44 mouse cellular contexts compared by ENCODE assay signal in the genomic region with DNA sequence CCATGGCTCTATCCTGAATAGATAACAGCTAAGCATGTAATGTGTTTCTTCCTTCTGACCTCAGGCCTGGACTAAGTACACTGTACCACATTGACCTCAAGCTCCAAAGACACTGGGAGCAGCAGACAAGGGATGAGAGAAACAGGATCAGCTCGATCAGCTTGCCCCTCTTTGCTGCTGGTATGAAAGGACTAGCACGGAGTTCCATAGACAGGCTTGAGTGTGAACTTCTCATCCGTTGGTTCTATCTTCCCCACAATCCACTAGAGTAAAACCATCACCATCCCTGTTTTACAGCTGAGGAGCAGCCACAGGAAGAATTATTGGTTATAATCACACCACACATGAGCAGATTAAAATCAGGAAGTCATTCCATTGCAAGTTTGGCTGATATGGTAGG. TPM values are rescaled to one million over a fixed set of nuclear protein-coding genes. Genes with fewer than 3 reads are reported as not detected.
"Had no signal": no experiment of that assay in that cellular context is flagged by ENCODE, and none has a peak within 500 bp of the region (broad histone marks: within the 10 kb centered on the region; RNA-seq: fewer than 3 reads in every experiment).

No protein-coding gene starts in this region.

- H3K4me1 ChIP-seq: liver, embryonic 12.5 days; liver, embryonic 13.5 days; liver, embryonic 15.5 days; lung, embryonic 15.5 days; midbrain, embryonic 10.5 days; midbrain, embryonic 12.5 days; midbrain, embryonic 15.5 days; neural tube, embryonic 12.5 days had no signal

- ATAC-seq: liver, embryonic 12.5 days; liver, postnatal 0 days; lung, postnatal 0 days; midbrain, embryonic 15.5 days; midbrain, embryonic 16.5 days had no signal

- H3K36me3 ChIP-seq: limb, embryonic 10.5 days; limb, embryonic 12.5 days; limb, embryonic 13.5 days; limb, embryonic 15.5 days; liver, embryonic 12.5 days; liver, embryonic 13.5 days; liver, embryonic 15.5 days; lung, embryonic 15.5 days; midbrain, embryonic 10.5 days; midbrain, embryonic 12.5 days; midbrain, embryonic 15.5 days; neural tube, embryonic 12.5 days had no signal

- H3K4me2 ChIP-seq: limb, embryonic 12.5 days; limb, embryonic 13.5 days; limb, embryonic 15.5 days; liver, embryonic 11.5 days; liver, embryonic 12.5 days; liver, embryonic 13.5 days; liver, embryonic 15.5 days; lung, embryonic 14.5 days; lung, embryonic 15.5 days; midbrain, embryonic 12.5 days; midbrain, embryonic 15.5 days; neural tube, embryonic 12.5 days had no signal

- H3K27ac ChIP-seq: left cerebral cortex, adult 2 months; limb, embryonic 10.5 days; limb, embryonic 12.5 days; limb, embryonic 13.5 days; limb, embryonic 15.5 days; liver, embryonic 12.5 days; liver, embryonic 13.5 days; liver, embryonic 14.5 days; liver, embryonic 15.5 days; lung, embryonic 15.5 days; macrophage; midbrain, embryonic 10.5 days; midbrain, embryonic 12.5 days; midbrain, embryonic 15.5 days; neural tube, embryonic 12.5 days had no signal

- H3K9ac ChIP-seq: limb, embryonic 12.5 days; limb, embryonic 13.5 days; limb, embryonic 15.5 days; liver, embryonic 12.5 days; liver, embryonic 13.5 days; liver, embryonic 14.5 days; liver, embryonic 15.5 days; liver, postnatal 0 days; lung, embryonic 14.5 days; lung, embryonic 15.5 days; midbrain, embryonic 12.5 days; midbrain, embryonic 15.5 days; neural tube, embryonic 12.5 days had no signal

- DNase-seq: left cerebral cortex, postnatal 4 days; liver; liver, embryonic 13.5 days; liver, postnatal 0 days; lung, adult 18-20 months; lung, adult 2 months; lung, embryonic 14.5 days; lung, postnatal 10 days; lung, postnatal 14 days; lung, postnatal 36 days; lung, postnatal 4 days; midbrain, embryonic 14.5 days had no signal

- H3K4me3 ChIP-seq: left cerebral cortex, adult 2 months; limb, embryonic 10.5 days; limb, embryonic 12.5 days; limb, embryonic 13.5 days; limb, embryonic 15.5 days; liver, embryonic 12.5 days; liver, embryonic 13.5 days; liver, embryonic 15.5 days; lung, embryonic 15.5 days; megakaryocyte, embryonic 14.5 days; midbrain, embryonic 10.5 days; midbrain, embryonic 12.5 days; midbrain, embryonic 15.5 days; myocyte; neural tube, embryonic 12.5 days had no signal

- H3K9me3 ChIP-seq: limb, embryonic 10.5 days; limb, embryonic 12.5 days; limb, embryonic 13.5 days; limb, embryonic 15.5 days; liver, embryonic 12.5 days; liver, embryonic 13.5 days; liver, embryonic 15.5 days; lung, embryonic 15.5 days; midbrain, embryonic 10.5 days; midbrain, embryonic 12.5 days; midbrain, embryonic 15.5 days; neural tube, embryonic 12.5 days had no signal

RNA-seq across cellular contexts. Expression of a gene that starts 13.7 kb away (rescaled TPM):
- total RNA-seq: left cerebral cortex, adult 2 months; left cerebral cortex, adult 8-10 months; left cerebral cortex, postnatal 10 days; left cerebral cortex, postnatal 14 days; left cerebral cortex, postnatal 25 days; left cerebral cortex, postnatal 36 days; left cerebral cortex, postnatal 4 days; liver, adult 2 months; megakaryocyte progenitor cell, adult 5-6 weeks; megakaryocyte, adult 5-6 weeks; megakaryocyte-erythroid progenitor cell, adult 5-6 weeks; monocyte, adult 5-6 weeks had no signal
- polyA plus RNA-seq: liver, adult 2 months; liver, embryonic 12.5 days; liver, embryonic 13.5 days; liver, embryonic 15.5 days; liver, embryonic 16.5 days; liver, postnatal 0 days; lung, adult 2 months; lung, embryonic 14.5 days; lung, embryonic 15.5 days; lung, embryonic 16.5 days; lung, postnatal 0 days; macrophage; myocyte had no signal

RNA-seq across cellular contexts. Expression of a gene that starts 22.5 kb away (rescaled TPM):
- total RNA-seq: left cerebral cortex, adult 2 months; left cerebral cortex, adult 8-10 months; left cerebral cortex, postnatal 10 days; left cerebral cortex, postnatal 14 days; left cerebral cortex, postnatal 25 days; left cerebral cortex, postnatal 36 days; left cerebral cortex, postnatal 4 days; liver, adult 2 months; megakaryocyte progenitor cell, adult 5-6 weeks; megakaryocyte, adult 5-6 weeks; megakaryocyte-erythroid progenitor cell, adult 5-6 weeks; midbrain, postnatal 0 days; monocyte, adult 5-6 weeks had no signal
- polyA plus RNA-seq: liver, adult 2 months; liver, embryonic 12.5 days; liver, embryonic 13.5 days; liver, embryonic 15.5 days; liver, embryonic 16.5 days; liver, postnatal 0 days; lung, embryonic 14.5 days; lung, embryonic 15.5 days; lung, embryonic 16.5 days; lung, postnatal 0 days; macrophage; midbrain, embryonic 12.5 days; midbrain, embryonic 16.5 days; midbrain, postnatal 0 days; myocyte had no signal

RNA-seq across cellular contexts. Expression of a gene that starts 29.2 kb away (rescaled TPM):
- total RNA-seq: left cerebral cortex, adult 2 months; left cerebral cortex, adult 8-10 months; left cerebral cortex, postnatal 10 days; left cerebral cortex, postnatal 14 days; left cerebral cortex, postnatal 25 days; left cerebral cortex, postnatal 36 days; left cerebral cortex, postnatal 4 days; liver, adult 2 months; megakaryocyte progenitor cell, adult 5-6 weeks; megakaryocyte, adult 5-6 weeks; megakaryocyte-erythroid progenitor cell, adult 5-6 weeks; midbrain, postnatal 0 days; monocyte, adult 5-6 weeks had no signal
- polyA plus RNA-seq: liver, adult 2 months; liver, embryonic 12.5 days; liver, embryonic 13.5 days; liver, embryonic 15.5 days; liver, embryonic 16.5 days; liver, postnatal 0 days; lung, adult 2 months; lung, embryonic 14.5 days; lung, embryonic 15.5 days; lung, embryonic 16.5 days; lung, postnatal 0 days; macrophage; midbrain, embryonic 10.5 days; midbrain, embryonic 12.5 days; midbrain, embryonic 14.5 days; midbrain, embryonic 15.5 days; midbrain, embryonic 16.5 days; midbrain, postnatal 0 days; myocyte had no signal

RNA-seq across cellular contexts. Expression of a gene that starts 33.7 kb away (rescaled TPM):
- total RNA-seq: left cerebral cortex, adult 2 months; left cerebral cortex, adult 8-10 months; left cerebral cortex, postnatal 10 days; left cerebral cortex, postnatal 14 days; left cerebral cortex, postnatal 25 days; left cerebral cortex, postnatal 36 days; left cerebral cortex, postnatal 4 days; liver, adult 2 months; megakaryocyte progenitor cell, adult 5-6 weeks; megakaryocyte, adult 5-6 weeks; megakaryocyte-erythroid progenitor cell, adult 5-6 weeks; midbrain, postnatal 0 days; monocyte, adult 5-6 weeks had no signal
- polyA plus RNA-seq: liver, adult 2 months; liver, embryonic 12.5 days; liver, embryonic 13.5 days; liver, embryonic 15.5 days; liver, embryonic 16.5 days; liver, postnatal 0 days; lung, adult 2 months; lung, embryonic 14.5 days; lung, embryonic 15.5 days; lung, embryonic 16.5 days; lung, postnatal 0 days; macrophage; midbrain, embryonic 10.5 days; midbrain, embryonic 12.5 days; midbrain, embryonic 14.5 days; midbrain, embryonic 15.5 days; midbrain, embryonic 16.5 days; midbrain, postnatal 0 days; myocyte had no signal

RNA-seq across cellular contexts. Expression of a gene that starts 46.1 kb away (rescaled TPM):
- total RNA-seq: left cerebral cortex, adult 2 months; left cerebral cortex, adult 8-10 months; left cerebral cortex, postnatal 10 days; left cerebral cortex, postnatal 14 days; left cerebral cortex, postnatal 25 days; left cerebral cortex, postnatal 36 days; left cerebral cortex, postnatal 4 days; liver, adult 2 months; megakaryocyte progenitor cell, adult 5-6 weeks; megakaryocyte, adult 5-6 weeks; megakaryocyte-erythroid progenitor cell, adult 5-6 weeks; monocyte, adult 5-6 weeks had no signal
- polyA plus RNA-seq: liver, adult 2 months; liver, embryonic 12.5 days; liver, embryonic 13.5 days; liver, embryonic 15.5 days; liver, embryonic 16.5 days; liver, postnatal 0 days; lung, adult 2 months; lung, embryonic 14.5 days; macrophage; midbrain, embryonic 10.5 days; midbrain, embryonic 12.5 days; midbrain, embryonic 14.5 days; midbrain, embryonic 15.5 days; midbrain, embryonic 16.5 days; midbrain, postnatal 0 days; myocyte had no signal
